Mouse (Mus musculus) liver, embryonic 14.5 days (tissue): Measurements from ENCODE around the gene Snx17.

Source experiments
- CTCF ChIP-seq: IDR thresholded peaks from 2 replicates; pipeline ENCODE4 v1.5.1; 2016; ENCODE audit warnings: antibody characterized with exemption, low read depth, control low read depth
- EP300 ChIP-seq: IDR thresholded peaks from 2 replicates; pipeline ENCODE4 v1.6.1; 2016; ENCODE audit warnings: antibody characterized with exemption, low read depth

- TF ChIP-seq EP300 (no peak), CTCF (peak; percentile 33; the same call in 1 of the 2 replicates)
Observed at GRCm38 (mm10) chr5:31219070-31219469, 26.0 kb downstream of the Snx17 start.
